Mouse (Mus musculus) stomach, postnatal 0 days (tissue): ENCODE measurements around the gene Cox4i1.

ENCODE experiments used
- CTCF ChIP-seq: IDR thresholded peaks from 2 replicates; pipeline ENCODE4 v1.5.1; 2016; ENCODE audit warnings: antibody characterized with exemption, low read depth, mild to moderate bottlenecking, moderate library complexity
- EP300 ChIP-seq: optimal IDR thresholded peaks from 2 replicates; pipeline ENCODE3; 2016; ENCODE audit warnings: antibody characterized with exemption

- TF ChIP-seq CTCF (no peak), EP300 (no peak)
These were observed 33.6 kb upstream of the Cox4i1 start for GRCm38 (mm10) chr8:120634329-120634839.
